Mouse (Mus musculus) mesoderm, embryonic 11.5 days (tissue): ENCODE data around the gene F3.

ENCODE experiments used
- DNase-seq: peaks from one replicate; pipeline ENCODE4 v3.0.0-alpha.2; 2012; ENCODE audit warnings: low read depth, low spot score

Gene F3

GRCm38 (mm10) chr3:121722971-121723844, at the start of gene F3:
Gene F3, plus strand, starts transcription at chr3:121723537.
- DNase-seq = peak; percentile 84

GRCm38 (mm10) chr3:121678935-121679334, 44.4 kb upstream of the F3 start:
- peak; percentile 24 for DNase-seq

- no peak for DNase-seq
These were observed 43.9 kb upstream of the F3 start for GRCm38 (mm10) chr3:121679443-121679842.

GRCm38 (mm10) chr3:121680187-121680586, 43.1 kb upstream of the F3 start:
- DNase-seq = no peak

GRCm38 (mm10) chr3:121682439-121683411, 40.6 kb upstream of the F3 start:
- DNase-seq = no peak

- DNase-seq = no peak
These were observed 38.8 kb upstream of the F3 start for GRCm38 (mm10) chr3:121684552-121684951.

GRCm38 (mm10) chr3:121684963-121685362, 38.4 kb upstream of the F3 start:
- DNase-seq = no peak

GRCm38 (mm10) chr3:121685985-121686384, 37.4 kb upstream of the F3 start:
- no peak for DNase-seq

- no peak for DNase-seq
These were observed 36.9 kb upstream of the F3 start for GRCm38 (mm10) chr3:121686408-121686911.

GRCm38 (mm10) chr3:121687741-121688140, 35.6 kb upstream of the F3 start:
- no peak for DNase-seq

GRCm38 (mm10) chr3:121689029-121689428, 34.3 kb upstream of the F3 start:
- DNase-seq = no peak

GRCm38 (mm10) chr3:121689697-121690096, 33.6 kb upstream of the F3 start:
- no peak for DNase-seq

- DNase-seq = no peak
These were observed 30.2 kb upstream of the F3 start for GRCm38 (mm10) chr3:121693001-121693730.

GRCm38 (mm10) chr3:121693746-121694145, 29.6 kb upstream of the F3 start:
- DNase-seq = no peak

GRCm38 (mm10) chr3:121697169-121697568, 26.2 kb upstream of the F3 start:
- DNase-seq = no peak

GRCm38 (mm10) chr3:121699401-121699800, 23.9 kb upstream of the F3 start:
- DNase-seq = no peak

- peak; percentile 37 for DNase-seq
These were observed 23.5 kb upstream of the F3 start for GRCm38 (mm10) chr3:121699849-121700248.

GRCm38 (mm10) chr3:121700364-121700952, 22.9 kb upstream of the F3 start:
- peak; percentile 78 for DNase-seq

GRCm38 (mm10) chr3:121703155-121703879, 20.0 kb upstream of the F3 start:
- no peak for DNase-seq

- DNase-seq = no peak
These were observed 19.5 kb upstream of the F3 start for GRCm38 (mm10) chr3:121703880-121704243.
